Mouse (Mus musculus): ENCODE measurements at regions not wholly inside any gene's neighbourhood (a gene's known extent, or its start where the extent isn't known, plus 50 kb on each side); places are given as distances from the start of the nearest gene placed in this dataset.

- WGBS, result 5% methylated on average over 6 of the region's 6 CpGs
- H3K4me2 ChIP-seq (ENCODE audit: low read length), result 0 out of 2 replicates have a peak overlapping the region, but pooled peaks have one; percentile 20
Observed at GRCm38 (mm10) chr9:61468368-61468848, 96.2 kb downstream of the Tle3 start.

More at GRCm38 (mm10) chr9:61468368-61468848, 96.2 kb downstream of the Tle3 start:
- H3K4me1 ChIP-seq (ENCODE audit: control insufficient read depth, insufficient read depth, low read length), result peaks cover 14% of the 10 kb centered on the region
- H3K27me3 ChIP-seq (replicated peaks; ENCODE audit: control insufficient read depth, insufficient read depth, low read length), result peaks cover 49% of the 10 kb centered on the region
- peak; percentile 95 for DNase-seq (ENCODE audit: low spot score)
- H3K4me3 ChIP-seq (ENCODE audit: low read depth, low read length), result no peak overlapping the region
- peaks cover 14% of the 10 kb centered on the region; the same call in 1 of the 2 replicates for H3K9me3 ChIP-seq (replicated peaks; ENCODE audit: control insufficient read depth, low read length)
- H3K27ac ChIP-seq (ENCODE audit: low read depth, low read length), result peak overlapping the region; percentile 76
- H3K36me3 ChIP-seq (ENCODE audit: control insufficient read depth, insufficient read depth, low read length), result no peaks in the 10 kb centered on the region
- peak; percentile 93 for ATAC-seq
- no peak overlapping the region for H3K9ac ChIP-seq (ENCODE audit: low read length)

Data from forebrain, embryonic 14.5 days (tissue).